Mouse (Mus musculus) gastrocnemius, postnatal 4 days (tissue): ENCODE results near the gene Tfip11. TPM values are rescaled to one million over a fixed set of nuclear protein-coding genes. Genes with fewer than 3 reads are reported as not detected.

Experiments
- DNase-seq, 2 experiments: peaks; one replicate each; pipeline ENCODE4 v3.0.0; 2021 to 2022; ENCODE audit warnings: low spot score in 2 of 2, mixed read lengths in 2 of 2
- total RNA-seq, 2 experiments: library from RNA; stranded (reverse); gene quantifications; 2 replicates each; pipeline ENCODE4 v1.2.3; 2021

Tfip11 gene
- total RNA-seq, 2 experiments from 2014 or later, result 20.4 to 21.0 TPM

DNA sequence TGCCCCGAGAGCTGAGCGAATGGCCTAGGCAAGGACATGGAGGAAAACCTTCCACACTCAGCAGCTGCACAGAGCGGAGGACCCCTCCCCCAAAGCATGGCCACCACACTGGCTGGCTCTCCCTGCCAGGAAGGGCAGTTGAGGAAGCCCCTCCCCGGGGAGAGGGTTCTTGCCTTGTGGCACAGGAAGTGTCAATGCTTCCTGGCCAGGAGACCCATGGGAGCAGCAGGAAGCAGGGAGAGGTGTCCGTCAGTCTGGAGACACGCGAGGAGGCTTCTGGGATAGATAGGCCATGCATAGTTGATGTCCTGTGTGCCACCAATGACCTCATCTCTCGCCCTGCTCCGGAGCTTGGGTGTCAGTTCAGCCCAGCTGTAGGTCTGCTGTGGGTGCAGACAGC, 30.2 kb downstream of the Tfip11 start:
- no peak for DNase-seq

DNA sequence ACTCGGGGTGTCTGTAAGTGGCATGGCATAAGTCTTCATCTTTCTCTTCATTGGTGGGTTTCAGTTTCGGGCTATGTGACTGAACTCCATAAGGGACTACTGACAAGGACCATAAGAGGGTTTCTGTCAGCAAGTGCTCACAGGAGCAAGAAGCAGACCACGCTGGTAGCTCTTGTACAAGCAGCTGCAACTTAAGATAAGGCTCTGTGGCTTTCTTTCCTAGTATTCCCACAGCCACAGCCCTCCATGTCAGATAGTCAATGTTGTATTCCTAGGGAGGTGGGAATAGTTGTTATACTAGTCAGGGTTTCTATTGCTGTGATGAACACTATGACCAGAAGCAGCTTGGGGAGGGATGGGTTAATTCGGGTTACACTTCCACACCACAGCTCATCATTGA, 33.4 kb downstream of the Tfip11 start:
- no peak for DNase-seq

DNA sequence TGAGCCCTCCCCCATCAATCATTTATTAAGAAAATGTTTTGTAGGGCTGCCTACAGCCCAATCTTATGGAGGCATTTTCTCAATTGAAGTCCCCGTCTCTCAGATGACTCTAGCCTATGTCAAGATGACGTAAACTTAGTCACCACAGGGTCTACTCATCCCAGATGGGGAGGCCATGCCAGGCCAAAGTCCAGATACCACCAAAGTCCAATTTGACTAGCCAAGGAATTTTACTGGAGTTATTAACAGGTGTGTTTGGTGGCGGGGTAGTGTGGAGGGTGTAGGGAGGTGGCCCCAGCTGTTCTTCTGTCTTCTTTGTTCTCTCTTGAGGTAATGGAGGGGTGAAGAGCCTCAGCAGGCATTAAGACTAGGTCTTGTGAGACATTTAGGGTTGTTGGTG, 33.9 kb downstream of the Tfip11 start:
- DNase-seq, result no peak

- DNase-seq, result no peak
Measured at GRCm38 (mm10) chr5:112364184-112364797, 38.1 kb downstream of the Tfip11 start.

DNA sequence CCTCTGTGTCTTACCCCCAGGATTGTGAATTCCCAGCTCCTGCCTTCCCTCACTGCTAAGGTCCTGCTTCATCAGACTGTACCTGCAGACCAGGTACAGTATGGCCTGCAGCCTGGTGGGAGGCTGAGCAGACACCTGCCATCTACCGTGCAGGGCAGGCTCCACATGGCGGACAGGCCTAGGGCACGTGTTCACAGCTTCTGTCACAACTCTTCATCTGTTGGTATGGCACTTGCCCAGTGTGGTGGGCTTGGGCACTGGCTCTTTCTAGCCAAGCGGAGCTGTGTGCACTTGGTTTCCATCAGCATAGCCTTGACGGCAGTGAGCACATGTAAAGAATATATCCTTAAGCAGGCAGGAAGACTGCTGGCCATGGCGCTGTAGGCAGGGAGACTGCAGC, 40.7 kb downstream of the Tfip11 start:
- DNase-seq, result no peak

DNA sequence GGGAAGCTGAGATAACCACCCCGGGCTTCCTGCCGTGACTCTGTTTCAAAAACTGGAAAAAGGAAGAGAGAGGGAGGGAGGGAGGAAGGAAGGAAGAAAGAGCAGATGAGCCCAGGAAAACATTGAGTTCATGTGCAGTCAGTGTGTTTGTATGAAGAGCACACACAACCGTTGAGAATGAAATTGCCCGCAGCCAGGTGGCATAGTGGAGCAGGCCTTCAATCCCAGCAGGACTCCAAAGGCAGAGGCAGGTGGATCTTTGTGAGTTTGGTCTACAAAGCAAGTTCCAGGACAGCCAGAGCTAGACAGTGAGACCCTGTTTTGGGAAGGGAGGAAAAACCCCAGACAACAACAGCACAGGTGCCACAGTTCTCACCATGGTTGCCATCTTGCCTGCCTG, 41.2 kb downstream of the Tfip11 start:
- no peak for DNase-seq

DNA sequence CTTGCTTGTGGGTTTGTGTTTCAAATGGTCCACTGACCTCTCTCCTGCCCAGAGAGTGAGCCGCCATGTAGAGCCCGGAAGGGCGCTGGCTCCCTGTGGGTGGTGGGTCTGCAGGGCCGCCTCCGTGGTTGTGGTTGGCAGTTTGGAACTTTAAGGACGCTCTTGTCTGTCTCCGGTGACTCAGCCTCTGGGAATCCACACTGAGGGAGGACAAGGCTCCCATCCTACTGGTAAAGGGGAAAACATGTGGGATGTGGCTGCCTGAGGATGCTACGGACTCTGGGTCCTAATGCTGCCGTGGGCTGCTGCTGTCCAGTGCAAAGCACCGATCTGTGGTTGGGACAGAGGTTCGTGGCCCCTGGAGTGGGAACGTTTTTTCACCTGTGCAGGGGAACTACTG, 41.8 kb downstream of the Tfip11 start:
- DNase-seq, result no peak

- no peak for DNase-seq
Measured at GRCm38 (mm10) chr5:112368666-112369065, 42.5 kb downstream of the Tfip11 start.

GRCm38 (mm10) chr5:112369326-112369725, 43.2 kb downstream of the Tfip11 start:
- no peak for DNase-seq

DNA sequence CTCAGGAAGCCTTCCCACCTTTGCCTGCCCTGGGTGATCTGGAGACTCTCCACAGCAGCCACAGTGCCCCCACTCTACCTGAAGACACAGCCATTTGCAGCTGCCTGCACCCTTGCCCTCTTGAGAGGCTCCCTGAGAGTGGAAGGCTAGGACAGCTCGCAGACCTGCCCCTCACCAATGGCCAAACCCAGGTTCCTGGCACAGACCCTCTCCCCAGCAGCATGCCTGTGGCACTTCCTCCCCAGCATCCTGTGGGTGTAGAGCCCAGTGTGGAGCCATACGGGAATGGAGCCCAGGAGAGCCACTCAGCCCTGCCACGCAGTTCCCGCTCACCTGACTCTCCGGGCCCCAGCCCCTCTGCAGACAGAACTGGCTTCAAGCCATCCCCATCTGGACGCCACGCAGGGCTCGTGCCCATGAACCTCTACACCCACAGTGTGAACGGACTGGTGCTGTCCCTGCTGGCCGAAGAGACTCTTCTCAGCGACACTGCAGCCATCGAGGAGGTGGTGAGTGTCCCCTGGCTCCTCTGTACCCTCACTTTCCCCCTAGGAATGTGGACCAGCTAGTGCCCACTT, 44.2 kb downstream of the Tfip11 start:
- no peak for DNase-seq

DNA sequence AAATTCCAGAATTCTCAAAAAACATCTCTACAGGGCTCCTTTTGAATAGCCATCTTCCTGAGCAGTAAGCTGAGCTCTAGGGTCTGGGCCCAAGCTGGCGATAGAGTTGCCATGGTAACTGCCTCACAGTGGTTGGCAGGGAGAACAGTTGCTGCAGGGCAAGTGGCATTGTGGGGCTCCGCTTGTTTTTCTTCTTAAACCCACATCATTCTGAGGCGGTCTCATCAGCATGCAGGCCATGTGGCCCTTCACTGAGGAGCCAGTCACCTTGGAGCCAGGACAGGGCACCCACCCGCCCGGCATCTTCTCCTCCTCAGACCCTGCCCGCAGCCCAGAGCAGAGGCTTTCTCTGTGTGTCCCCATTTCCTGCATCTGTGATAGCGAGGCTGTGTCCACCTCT, 45.8 kb downstream of the Tfip11 start:
- no peak for DNase-seq

- DNase-seq, result no peak
Measured at GRCm38 (mm10) chr5:112376111-112376510, 50.0 kb downstream of the Tfip11 start.

DNA sequence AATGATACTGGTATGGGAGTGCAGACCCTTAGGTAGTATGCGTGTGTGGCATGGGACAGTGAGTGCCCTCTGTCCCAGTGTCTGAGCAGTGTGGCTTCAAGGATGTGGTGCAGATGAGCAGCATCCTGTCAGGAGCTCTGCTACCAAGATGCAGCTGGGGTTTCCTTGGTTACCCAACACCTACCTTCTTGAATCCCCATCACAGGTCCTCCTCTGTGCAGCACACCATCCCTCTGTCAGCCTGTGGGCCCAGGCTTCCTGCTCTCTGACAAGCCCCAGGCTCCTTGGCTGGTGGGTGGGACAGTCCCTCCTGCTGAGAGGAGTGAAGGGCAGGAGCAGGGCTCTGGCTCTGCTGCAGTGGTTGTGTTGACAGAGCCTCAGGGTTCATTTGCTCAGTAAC, 51.2 kb downstream of the Tfip11 start:
- DNase-seq, result no peak

DNA sequence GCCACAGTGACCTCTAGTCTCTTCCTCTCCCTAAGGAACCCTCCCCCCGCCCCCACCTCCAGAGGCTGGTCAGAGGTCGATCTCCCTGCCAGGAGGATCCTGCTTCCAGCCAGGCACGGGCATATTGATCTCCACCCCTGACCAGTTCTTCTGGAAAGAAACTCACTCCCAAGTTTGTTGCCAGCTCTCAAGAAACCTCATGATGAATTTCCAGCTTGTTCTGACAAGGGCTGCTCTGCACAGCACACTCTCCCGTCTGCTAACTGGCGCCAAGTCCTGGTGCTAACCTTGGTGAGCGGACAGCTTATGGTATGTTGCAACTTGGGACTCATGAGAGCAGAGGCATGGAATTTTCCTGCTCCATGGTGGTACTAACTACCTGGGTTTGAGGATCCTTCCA, 52.6 kb downstream of the Tfip11 start:
- no peak for DNase-seq

GRCm38 (mm10) chr5:112381154-112381553, 55.0 kb downstream of the Tfip11 start:
- DNase-seq, result no peak

GRCm38 (mm10) chr5:112382042-112382441, 55.9 kb downstream of the Tfip11 start:
- DNase-seq, result no peak

DNA sequence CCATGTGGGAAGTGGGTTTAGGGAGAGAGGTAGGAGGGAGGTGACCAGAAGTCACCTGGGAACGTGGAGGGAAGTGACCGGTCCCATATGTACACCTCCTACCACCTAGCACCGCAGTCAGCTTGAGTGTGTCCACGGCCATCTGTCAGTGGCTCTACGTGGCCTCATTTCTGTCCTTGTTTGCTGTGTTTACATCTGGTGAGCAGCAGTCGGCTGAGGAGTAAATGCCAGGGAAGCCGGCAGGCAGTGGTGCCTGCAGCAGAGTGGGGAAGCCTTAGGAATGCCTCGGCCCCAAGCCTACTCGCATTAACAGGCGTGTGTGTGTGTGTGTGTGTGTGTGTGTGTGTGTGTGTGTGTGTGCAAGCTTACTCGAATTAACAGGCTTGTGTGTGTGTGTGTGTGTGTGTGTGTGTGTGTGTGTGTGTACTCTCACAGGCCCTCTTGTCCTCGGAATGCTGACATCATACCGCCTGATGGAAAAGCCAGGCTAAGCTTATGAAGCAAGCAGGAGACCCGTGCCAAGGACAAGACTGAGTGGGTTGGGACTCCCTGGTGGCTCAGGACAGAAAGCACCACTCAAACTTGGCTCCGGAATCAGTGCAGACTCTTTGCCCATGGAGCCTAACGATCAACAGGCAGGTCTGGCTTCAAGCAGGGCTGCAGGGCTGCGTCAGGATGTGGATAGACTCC, 56.6 kb downstream of the Tfip11 start:
- peak in 1 of 2 experiments; percentile 44 for DNase-seq

DNA sequence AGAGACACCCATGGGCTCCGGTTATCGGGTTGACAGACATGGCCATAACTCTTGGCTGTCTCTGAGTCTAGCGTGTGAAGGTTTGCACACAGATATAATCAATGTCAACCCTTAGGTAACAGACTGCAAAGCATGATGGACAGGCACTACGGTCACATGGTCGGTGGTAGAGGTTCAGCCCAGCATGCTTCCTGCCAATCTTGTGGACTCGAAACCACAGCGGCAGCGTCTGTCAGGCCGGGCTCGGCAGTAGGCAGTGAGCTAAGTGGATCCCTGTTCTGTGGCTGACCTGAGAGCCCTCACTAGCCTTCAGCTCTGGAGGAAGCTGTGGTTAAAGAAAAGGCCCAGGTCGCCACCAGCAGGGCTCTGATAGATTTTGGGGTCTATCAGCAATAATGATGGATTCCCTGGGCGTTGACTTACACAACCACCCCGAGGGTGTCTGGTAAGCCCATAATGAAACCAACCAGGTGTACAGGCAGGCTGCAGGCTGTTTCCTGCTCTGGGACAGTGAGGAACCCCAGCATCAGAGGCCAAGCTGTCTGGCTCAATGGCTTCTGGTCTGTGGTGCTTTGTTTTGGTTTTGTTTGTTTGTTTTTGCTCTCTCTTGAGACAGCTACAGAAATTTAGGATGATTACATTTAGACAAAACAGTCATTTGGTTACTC, 58.8 kb downstream of the Tfip11 start:
- DNase-seq, result no peak

GRCm38 (mm10) chr5:112385973-112386372, 59.8 kb downstream of the Tfip11 start:
- no peak for DNase-seq
